Mouse (Mus musculus): Measurements from ENCODE around the gene Irs1.

The Irs1 gene

DNA sequence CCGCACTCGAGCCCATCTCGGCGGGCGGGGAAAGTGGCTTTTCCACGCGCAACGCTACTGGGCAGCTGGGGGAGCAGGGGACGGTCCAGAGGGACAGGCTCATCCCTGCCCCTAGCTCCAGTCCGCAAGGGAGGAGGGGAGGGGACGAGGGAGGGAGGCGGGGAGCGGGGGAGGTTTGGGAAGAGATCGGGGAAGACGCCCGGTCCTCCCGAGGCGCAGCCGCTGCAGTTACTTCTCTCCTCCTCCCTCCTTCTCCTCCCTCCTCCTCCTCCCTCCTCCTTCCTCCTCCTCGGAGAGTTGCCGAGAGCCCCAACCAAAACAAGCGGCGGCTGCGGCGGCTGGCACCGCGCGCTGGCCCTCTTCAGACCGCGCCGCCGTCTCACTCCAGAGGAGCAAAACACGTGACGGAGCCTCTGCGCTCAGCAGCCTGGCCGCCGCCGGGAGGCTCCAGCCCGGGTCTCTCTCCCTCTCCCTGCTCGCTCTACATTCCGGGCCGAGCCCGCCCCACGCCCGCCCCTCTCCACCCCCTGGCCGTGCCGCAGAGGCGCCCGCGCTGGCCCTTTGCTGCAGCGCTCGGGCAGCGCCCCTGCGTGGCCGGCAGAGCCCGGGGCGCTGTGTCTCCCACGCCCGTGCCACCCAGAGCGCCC is at the start of gene Irs1:
TSS of gene Irs1 (minus strand) at position 266 of the 647 bp plus-strand sequence.
- peak; percentile 61 for DNase-seq (ENCODE audit: low read depth, low spot score)

DNA sequence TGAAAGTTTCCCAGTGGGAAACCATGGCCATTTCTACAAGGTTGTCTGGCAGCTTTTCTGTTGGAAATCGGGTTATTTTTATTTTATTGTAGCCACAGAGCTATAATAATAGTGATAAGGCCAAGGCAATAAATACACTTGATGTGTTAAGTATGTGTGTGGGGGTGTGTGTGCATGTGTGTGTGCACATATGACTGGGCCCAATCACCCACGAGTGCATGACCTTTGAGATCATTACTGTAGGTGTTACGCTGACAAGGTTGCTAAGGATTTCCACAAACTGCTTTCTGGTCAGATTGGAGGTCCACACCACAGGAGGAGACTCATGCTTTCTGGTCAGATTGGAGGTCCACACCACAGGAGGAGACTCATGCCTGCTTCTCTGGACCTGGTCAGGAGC is 43.3 kb upstream of the Irs1 start:
- DNase-seq (ENCODE audit: low read depth, low spot score), result no peak

DNA sequence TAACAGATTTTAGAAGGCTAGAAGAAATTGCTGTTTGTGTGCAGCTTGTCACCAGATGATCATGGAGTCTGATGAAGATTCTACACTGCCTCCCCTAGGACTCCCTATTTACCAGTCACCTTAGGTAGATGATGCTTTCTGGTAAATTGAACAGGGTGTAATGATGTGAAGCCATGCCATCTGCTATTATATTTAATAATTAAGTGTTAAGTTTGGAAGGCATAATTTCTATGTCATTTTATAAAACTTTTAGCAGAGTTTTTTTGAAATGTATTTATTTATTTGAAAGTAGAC is 38.7 kb upstream of the Irs1 start:
- no peak for DNase-seq (ENCODE audit: low read depth, low spot score)

DNA sequence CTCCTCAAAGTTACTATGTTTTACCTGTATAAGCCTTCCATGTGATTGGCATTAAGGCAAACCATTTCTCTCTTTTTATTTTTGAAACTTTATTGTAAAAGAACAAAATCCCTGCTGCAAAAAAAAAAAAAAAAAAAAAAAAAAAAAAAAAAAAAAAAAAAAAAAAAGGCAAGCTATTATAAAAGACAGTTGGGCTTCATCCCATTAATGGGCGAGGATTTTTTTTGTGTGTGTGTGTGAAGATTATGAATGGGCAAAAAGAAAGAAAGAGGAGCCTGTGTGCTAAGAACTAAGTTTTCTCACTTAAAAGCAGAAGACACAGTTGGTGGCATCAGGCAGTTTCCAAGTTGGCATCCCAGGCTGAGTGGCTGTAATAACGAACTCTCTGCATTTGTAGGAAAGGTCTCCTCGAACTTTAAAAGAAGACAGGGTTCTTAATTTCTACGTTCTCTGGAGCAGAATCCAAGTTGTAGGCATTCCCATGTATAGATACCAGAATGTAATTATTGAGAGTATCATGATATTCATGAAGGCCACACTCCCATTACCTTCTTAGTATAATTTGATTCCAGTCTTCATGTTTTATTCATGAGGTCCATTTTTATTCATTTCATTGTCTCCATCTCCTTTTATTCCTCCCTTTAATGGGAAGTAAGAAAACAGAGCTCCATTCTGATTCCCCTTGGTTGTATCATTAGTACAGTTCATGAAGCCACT is 38.2 kb upstream of the Irs1 start:
- DNase-seq (ENCODE audit: low read depth, low spot score), result no peak

DNA sequence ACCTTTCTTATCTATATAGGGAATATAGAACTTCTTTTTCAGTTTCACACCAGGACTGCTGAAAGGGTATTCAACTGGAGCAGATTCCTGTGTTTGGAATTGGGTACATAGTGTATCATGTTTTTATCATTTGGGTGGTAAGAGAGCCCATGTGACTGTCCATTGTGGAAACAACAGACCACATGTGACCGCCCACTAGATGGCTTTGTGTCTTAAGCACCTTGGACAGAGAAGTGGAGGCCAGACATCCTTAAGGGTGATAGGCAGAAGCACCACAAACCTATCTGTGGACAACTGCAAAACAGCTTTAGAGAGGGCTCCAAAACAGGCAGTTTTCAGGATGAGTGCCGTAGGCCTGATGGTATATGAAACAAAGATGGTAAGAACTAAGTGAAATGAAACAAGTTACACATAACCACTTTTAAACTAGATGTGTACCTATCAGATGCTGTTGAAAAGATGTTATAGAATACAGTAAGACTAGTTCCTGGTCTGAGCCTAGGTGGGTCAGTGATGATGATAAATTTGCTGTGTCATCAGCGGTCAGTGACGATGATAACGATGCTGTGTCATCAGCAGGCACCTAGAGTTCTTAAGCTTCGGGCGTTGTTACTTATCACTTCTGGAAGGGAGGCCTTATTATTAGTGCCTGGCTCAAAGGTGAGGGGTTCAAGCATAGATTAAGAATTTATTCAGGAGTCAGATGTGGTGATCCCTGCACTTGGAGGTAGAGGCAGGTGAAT is 37.0 kb upstream of the Irs1 start:
- no peak for DNase-seq (ENCODE audit: low read depth, low spot score)

DNA sequence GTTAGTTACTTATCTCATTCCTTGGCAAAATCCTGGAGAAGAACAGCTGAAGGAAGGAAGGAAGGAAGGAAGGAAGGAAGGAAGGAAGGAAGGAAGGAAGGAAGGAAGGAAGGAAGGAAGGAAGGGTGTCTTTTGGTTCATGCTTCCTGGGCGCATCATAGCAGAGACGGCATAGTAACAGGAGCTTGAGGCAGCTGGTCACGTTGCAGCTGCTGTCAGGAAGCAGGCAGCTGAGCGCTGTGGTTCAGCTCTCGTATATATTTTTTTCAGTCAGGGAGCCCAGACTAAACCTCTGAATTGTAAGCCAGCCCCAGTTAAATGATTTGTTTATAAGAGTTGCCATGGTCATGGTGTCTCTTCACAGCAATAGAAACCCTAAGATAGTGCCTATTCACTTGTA is 34.9 kb upstream of the Irs1 start:
- no peak for DNase-seq (ENCODE audit: low read depth, low spot score)

DNA sequence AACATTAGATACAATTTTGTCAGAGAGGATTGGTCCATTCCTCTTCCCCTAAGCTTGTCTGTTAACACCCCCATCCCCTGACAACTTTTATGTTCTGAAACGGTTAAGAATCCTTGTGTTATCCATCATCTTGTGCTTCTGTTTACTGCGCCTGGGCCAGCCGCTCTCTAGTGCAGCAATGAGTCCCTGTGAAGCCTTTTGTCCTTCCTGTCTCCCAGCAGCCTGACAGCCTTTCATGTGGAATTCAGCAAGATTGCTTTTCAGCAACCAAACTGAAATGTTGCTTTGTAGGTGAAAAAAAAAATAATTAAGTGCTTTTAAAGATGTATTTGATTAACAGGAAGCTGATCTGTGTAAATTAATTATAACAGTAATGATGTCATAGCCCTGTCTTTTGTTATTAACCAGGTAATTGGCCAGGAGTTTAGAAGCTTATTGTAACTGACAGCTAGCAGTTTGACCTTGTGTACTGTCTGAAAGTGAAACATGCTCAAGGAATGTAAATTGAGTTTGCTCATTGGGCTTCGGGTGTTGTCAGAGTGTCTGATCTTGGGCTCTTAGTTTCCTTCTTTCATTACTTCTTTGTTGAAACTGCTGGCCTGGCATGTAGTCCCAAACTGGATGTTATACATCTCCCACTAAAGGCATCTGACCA is 33.0 kb upstream of the Irs1 start:
- no peak for DNase-seq (ENCODE audit: low read depth, low spot score)

DNA sequence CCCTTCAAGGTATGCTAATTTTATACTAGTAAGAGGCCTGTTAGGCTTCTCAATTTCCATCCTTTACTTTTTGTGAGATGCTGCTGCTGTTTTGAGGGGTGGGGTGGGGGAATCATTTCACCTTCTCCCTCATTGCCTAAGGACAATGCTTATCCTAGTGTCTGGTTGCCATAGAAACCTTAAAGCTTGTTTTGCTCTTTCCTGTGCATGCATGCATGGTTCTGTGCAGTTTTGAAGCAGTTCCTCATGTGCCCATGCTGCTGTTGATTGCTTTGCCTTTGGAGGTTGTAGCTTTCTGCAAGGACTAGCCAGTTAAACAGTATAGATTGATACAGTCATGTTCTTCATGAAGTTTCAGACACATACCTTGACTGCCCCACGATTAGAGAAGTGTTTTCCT is 30.2 kb upstream of the Irs1 start:
- DNase-seq (ENCODE audit: low read depth, low spot score), result no peak

DNA sequence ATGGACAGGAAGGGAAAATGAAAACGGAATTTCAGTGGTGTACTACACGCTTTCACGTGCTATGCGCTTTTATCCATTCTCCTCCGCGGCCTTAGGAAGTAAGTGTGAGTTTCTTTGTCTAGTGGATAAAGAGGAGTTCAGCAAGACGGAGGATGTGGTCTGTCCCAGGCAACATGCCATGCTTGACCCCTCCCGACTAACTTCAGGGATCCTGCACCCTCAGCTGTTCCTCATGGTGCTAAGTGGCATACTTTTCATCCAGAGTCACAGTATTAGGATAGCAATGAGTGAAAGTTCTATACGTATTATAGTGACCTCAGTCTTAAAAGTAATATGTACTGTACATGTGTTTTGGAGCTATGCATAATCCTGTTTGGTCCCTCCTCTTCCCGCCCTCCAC is 29.6 kb upstream of the Irs1 start:
- DNase-seq (ENCODE audit: low read depth, low spot score), result no peak

DNA sequence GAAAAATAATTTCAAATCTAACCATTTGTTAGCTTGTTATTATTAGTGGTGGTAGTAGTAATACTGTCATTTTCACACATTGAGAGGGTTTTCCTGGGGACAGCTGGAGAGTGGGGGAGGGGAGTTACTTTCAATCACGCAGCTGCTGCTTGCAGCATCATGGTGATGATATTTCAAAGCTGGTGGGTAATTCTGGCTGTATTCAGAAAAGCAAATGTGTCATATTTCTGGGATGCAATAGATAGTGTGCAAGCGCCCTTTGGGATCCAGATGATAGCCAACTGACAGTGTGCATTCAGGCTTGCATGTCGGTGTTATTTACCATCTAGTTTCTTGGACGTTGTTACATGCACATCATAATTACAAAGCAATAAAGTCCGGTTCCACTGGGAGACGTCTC is 29.2 kb upstream of the Irs1 start:
- DNase-seq (ENCODE audit: low read depth, low spot score), result no peak

DNA sequence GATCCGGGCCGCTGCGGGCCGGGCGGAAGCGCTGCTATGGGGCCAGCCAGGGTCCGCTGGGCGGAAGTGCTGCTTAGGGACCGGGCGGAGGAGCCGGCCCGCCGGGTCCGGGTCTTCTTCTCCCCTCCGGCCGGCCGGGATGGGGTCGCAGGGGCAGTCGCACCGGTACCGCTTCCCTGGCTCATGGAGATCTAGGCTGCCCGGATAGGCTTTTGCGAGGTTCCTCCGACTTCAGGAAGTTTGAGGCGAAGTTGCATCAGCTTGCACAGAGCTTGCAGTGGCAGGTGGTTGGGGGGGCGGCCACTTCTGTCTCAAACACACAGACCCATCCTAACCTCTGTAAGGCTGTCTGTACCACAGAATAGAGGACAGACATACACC is 25.5 kb upstream of the Irs1 start:
- DNase-seq (ENCODE audit: low read depth, low spot score), result no peak

DNA sequence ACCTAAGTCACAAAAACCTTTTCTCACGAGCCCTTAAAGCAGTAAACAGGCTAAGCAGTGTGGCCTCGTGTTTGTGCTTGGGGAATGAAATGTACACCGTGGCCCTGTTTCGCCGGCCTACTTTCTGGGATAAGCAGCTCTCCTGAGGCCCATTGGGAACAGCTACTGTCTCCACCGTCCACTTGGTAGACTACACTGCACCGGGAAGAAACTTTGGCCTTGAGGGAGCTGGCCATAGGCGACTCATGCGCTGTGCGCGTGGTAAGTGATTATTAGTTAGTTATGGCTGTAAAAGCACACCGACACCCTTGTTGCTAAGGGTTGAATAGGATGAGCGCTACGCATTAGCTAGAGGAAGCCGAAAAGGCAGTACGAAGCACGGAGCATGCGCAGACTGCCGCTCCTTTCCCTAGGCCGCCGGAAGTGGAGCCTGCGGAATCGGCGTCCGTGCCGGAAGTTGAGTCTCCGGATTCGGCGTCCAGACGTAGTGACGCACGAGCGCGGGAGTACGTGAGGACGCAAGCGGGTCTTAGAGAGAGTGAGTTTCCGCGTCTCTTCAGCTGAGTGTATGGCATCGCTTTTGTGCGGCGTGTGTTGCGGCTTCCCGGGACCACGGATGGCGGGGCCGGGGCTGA is 25.0 kb upstream of the Irs1 start, which contains the start of gene Rhbdd1:
TSS of gene Rhbdd1 (plus strand) at position 342 of the 635 bp plus-strand sequence.
- peak; percentile 98 for DNase-seq (ENCODE audit: low read depth, low spot score)

DNA sequence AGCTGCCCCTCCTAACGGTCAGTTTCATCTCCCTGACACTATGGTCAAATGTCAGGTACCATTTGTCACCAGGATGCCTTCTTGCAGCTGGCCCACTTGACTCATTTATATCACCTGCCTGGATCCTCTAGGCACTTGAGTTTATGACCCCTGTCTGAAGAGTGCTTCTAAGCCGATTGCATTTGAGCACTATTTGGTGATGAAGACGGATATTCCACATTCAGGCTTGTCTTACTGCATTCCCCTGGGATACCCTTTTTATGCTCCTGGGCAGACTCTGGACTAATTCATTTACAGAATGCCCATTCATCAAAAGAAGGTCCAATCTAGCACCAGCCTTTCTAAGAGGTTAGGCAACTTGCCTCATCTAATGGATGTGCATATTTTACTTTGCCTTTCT is 13.3 kb upstream of the Irs1 start:
- DNase-seq (ENCODE audit: low read depth, low spot score), result no peak

DNA sequence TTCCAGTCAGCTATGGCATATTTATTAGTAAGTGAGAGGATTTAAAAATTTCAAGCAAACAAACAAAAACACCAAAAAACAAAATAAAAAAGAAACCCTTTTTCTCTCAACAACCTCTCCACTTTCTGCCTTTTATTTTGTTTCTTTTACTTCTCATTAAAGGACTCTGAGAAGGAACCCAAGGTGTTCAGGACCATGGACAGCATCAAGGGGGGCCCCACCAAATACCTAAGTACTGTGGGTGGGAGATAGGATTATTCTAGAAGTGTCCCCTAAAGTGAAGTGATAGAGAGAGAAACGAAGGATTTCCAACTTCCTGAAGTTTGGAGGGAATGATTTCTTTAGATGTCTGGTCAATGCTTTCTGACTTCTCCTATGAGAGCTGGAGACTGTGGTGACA is 7.4 kb upstream of the Irs1 start:
- no peak for DNase-seq (ENCODE audit: low read depth, low spot score)

DNA sequence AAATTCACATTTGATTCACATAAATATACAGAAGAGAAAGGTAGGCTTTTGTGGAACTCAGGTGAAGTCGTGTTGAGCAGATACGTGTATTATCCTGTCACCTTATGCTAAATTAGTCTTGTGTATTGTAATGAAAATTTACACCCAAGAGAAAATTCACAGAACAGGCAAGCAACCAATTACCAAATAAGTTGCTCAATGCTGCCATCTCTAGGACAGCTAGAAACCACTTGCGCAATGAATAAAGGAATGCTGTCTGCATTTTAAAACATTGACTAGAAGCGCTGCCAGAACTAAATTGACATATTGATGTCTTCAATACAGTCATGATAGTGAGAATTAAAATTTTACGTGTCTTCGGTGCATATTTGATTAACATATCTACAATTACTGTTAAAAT is 2.9 kb upstream of the Irs1 start:
- peak; percentile 49 for DNase-seq (ENCODE audit: low read depth, low spot score)

DNA sequence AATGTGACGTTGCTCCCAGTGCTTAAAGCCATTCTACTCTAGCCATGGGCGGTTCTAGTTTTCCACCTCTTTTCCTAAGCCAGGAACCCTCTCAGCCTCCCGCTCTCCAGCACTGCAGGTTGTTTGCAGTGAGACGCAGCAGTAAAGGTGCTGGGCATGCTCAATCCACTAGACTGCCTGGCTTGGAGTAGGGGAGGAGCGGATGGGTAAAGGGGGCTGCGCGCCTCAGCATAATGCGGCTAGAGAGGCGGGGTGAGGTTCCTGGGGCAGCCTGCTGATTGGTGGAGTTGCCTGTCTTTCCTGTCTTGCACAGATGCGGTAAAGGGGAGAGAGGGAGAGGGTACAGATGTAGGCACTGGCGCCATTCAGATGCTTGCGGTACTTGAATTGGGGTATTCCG is 1.6 kb upstream of the Irs1 start:
- DNase-seq (ENCODE audit: low read depth, low spot score), result peak; percentile 46

DNA sequence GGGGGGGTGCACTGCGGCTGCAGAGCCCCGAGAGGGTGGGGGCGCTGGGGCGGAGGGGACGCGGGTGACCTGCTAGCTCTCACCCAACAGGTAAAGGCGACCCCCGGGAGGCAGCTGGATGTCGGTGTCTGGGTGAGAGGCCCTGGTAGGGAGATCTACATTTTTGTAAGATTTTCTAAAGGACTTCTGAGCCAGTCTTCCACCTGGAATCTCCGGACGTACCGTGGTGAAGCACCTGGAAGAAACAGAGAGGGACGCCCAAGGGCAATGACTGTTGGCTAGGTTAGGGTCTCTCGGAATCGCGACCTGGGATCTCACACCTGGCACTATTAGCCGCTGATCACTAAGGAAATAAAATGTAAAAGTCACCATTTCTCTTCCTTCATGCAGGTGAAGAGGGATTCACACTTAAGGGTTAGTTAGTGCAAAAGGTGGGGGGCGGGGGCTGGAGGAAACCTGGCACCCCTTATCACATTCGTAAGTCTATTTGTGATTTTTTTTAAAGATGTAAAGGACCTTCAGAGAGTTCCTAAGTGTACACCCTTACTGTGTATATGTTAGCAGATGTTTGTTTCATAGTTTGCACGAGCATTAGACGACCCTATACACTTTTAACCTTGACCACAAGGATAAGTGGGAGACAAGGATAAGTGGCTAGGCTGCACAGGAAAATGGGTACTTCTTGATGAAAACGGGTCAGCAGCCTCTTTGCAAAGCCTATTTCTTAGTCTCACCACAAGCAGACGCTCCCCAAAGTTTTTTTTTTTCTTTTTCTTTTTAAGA is 905 bp upstream of the Irs1 start:
- no peak for DNase-seq (ENCODE audit: low read depth, low spot score)

DNA sequence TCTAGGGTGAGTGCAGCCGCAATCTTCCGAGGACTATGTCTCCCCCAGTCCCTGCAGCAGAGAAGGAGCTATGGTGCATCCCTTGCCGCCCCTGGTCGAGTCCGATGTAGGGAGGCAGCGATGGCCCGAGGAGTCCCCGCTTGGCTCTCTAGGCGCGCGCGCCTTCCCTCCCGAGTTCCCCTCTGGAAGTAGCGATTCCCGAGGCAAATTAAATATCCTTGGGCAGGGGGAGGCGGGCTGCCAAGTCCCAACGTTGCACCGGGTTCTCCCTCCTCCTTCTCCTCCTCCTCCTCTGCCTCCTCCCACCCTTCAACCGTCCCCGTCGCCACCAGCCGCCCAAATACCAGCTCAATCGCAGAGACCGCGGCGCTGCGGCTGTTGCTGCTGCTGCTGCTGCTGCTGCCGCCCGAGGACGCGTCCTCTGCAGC is 479 bp downstream of the Irs1 start:
- no peak for DNase-seq (ENCODE audit: low read depth, low spot score)

DNA sequence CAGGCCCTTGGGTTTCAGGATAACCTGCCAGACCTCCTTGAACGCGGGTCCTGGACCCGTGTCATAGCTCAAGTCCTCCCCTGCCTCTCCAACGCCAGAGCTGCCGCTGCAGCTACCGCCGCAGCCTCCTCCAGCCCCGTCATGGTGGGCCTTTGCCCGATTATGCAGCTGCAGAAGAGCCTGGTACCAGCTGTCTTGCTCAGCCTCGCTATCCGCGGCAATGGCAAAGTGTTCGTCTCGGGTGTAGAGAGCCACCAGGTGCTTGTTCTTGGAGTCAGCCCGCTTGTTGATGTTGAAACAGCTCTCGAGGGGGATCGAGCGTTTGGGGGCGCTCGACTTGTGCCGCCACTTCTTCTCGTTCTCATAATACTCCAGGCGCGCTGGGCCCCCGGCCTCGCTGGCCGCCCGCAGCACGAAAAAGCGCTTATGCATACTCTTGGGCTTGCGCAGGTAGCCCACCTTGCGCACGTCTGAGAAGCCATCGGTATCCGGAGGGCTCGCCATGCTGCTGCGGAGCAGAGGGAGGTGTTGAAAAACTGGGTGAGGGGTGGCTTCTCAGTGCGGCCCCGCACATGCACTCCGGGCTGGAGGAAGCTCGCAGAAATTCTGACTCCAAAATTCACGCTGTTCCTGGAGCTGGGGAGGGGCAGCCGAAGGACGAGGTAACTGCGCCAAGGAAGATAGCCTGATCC is 1.1 kb downstream of the Irs1 start:
- DNase-seq (ENCODE audit: low read depth, low spot score), result no peak

DNA sequence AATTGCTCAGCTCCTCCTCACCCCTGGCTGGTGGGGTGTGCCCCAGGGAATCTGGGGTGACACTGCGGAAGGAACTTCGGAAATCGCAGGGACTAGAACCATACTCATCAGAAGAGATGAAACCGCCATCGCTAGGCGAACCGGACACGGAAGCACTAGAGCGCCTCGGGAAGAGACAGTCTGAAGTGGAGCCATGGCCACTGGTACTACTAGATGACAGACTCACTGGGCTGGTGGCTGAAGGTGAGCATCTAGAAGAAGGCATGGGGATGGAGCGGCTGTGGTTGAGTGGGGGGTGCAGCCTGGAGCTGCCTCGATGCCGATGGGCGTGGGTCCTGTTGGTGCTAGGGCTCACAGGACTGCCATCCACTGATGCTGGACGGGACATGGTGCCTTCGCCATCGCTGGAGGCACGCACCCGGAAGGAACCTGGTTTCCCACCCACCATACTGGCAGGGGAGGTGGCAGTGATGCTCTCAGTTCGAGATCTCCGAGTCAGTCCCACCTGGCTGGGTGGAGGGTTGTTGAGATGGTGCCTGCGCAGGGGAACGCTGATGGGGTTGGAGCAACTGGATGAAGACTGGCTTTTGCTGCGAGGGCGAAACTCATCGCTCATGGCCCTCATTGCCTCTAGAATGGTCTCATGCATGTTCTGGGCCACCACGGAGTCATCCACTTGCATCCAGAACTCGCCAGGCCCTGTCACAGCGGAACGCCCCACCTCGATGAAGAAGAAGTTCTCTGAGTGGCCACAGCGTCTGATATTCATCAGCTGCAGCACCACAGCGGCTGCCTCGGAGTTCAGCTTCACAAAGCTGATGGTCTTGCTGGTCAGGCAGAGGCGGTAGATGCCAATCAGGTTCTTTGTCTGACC is 1.9 kb downstream of the Irs1 start:
- DNase-seq (ENCODE audit: low read depth, low spot score), result no peak

All from retina, postnatal 7 days (tissue).